Mouse (Mus musculus) lung, embryonic 16.5 days (tissue): ENCODE data around the gene Ubl3. TPM values are rescaled to one million over a fixed set of nuclear protein-coding genes. Genes with fewer than 3 reads are reported as not detected.

Source experiments
- ATAC-seq: fragments of 200-750 bp; cut with Nextera tagmentation; 2 replicates; pipeline ENCODE4 v1.8.0; 2017; ENCODE audit warnings: low read depth, mild to moderate bottlenecking, moderate library complexity
- H3K27ac ChIP-seq: fragments of 300-500 bp; sonication (generic); 2 replicates; pipeline ENCODE4 v1.5.1; 2014; ENCODE audit warnings: mild to moderate bottlenecking, control low read depth, low read length
- H3K27me3 ChIP-seq: fragments of 300-500 bp; sonication (generic); 2 replicates; pipeline ENCODE4 v1.6.1; 2014; ENCODE audit warnings: low read depth, low read length, mixed read lengths; ENCODE audit not compliant: control insufficient read depth, insufficient read depth
- H3K36me3 ChIP-seq: fragments of 300-500 bp; sonication (generic); 2 replicates; pipeline ENCODE4 v1.6.1; 2014; ENCODE audit warnings: low read length; ENCODE audit not compliant: control insufficient read depth, insufficient read depth
- H3K4me1 ChIP-seq: fragments of 300-500 bp; sonication (generic); replicated peaks from 2 replicates; pipeline ENCODE4 v1.6.1; 2014; ENCODE audit warnings: low read length, mixed read lengths; ENCODE audit not compliant: control insufficient read depth, insufficient read depth
- H3K4me2 ChIP-seq: fragments of 300-500 bp; sonication (generic); 2 replicates; pipeline ENCODE4 v1.6.1; 2014; ENCODE audit warnings: low read depth, low read length, control low read depth
- H3K4me3 ChIP-seq: fragments of 300-500 bp; sonication (generic); 2 replicates; pipeline ENCODE4 v1.5.1; 2014; ENCODE audit warnings: mild to moderate bottlenecking, low read length, control low read depth
- H3K9ac ChIP-seq: fragments of 300-500 bp; sonication (generic); 2 replicates; pipeline ENCODE4 v1.6.1; 2014; ENCODE audit warnings: low read length, control low read depth
- H3K9me3 ChIP-seq: fragments of 300-500 bp; sonication (generic); 2 replicates; pipeline ENCODE4 v1.6.1; 2016; ENCODE audit warnings: low read length; ENCODE audit not compliant: control insufficient read depth
- WGBS: fragments of 180-500 bp; shearing (Covaris S2); extraction: QIAGEN DNeasy Blood & Tissue Kit; methylation state at CpG from one replicate; pipeline ENCODE4 v1.1.7; 2014; 5-methylcytosine and 5-hydroxymethylcytosine counted together
- polyA plus RNA-seq: library from polyadenylated mRNA; unstranded; fragments of >200 nt; fragmentation: Nextera tagmentation; extraction: Ambion mirVana; gene quantifications from 2 replicates; pipeline ENCODE4 v1.2.1, GENCODE M21; 2015

Gene Ubl3
- polyA plus RNA-seq, 1 experiment from 2014 or later = 73.5 TPM

DNA sequence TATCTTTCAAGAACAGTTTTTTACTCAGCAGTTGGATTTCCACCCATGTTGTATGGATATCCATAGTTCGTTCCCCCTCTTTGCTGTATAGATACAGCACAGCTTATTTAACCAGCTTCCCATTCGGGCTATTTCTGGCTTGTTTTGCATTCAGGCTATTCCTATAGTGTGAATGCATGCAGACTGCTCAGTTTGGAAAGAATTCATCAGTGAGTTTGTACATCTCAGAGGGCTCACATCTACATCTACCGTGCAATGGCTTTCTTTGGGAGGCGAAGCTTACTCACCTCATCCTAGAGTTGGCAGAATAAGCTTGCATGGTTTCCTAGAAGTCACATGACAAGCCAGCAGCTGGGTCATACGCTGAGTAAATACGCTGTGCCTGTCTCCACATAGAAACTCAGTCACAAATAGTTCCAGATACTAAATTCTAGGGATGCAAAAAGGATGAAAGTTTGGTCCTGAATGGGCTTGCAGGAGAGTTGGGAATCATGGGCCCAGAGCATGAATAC lies 88.8 kb downstream of the Ubl3 start:
- 83% methylated on average over 6 of the region's 6 CpGs for WGBS
- no peaks in the 10 kb centered on the region for H3K36me3 ChIP-seq
- no peak overlapping the region for H3K4me3 ChIP-seq
- no peak overlapping the region for H3K9ac ChIP-seq
- no peak overlapping the region for H3K27ac ChIP-seq
- H3K9me3 ChIP-seq = no peaks in the 10 kb centered on the region
- peaks cover 6% of the 10 kb centered on the region; the same call in 1 of the 2 replicates for H3K4me1 ChIP-seq
- ATAC-seq = no peak
- H3K27me3 ChIP-seq = no peaks in the 10 kb centered on the region
- H3K4me2 ChIP-seq = no peak overlapping the region

Other genes starting within 250 kb of the Ubl3 start
- gene Slc7a1, start 152.9 kb downstream of the Ubl3 start, polyA plus RNA-seq = 11.9 and 12.9 TPM in 2 replicates